Mouse (Mus musculus) gastrocnemius, postnatal 4 days (tissue): Measurements from ENCODE around the gene Cnot3. TPM values are rescaled to one million over a fixed set of nuclear protein-coding genes. Genes with fewer than 3 reads are reported as not detected.
"Not testable (repeated sequence)": the region's sequence is repeated elsewhere in the genome, so short reads cannot be mapped to it uniquely, and the experiment has no call there.

Experiments
- DNase-seq, 2 experiments: peaks; one replicate each; pipeline ENCODE4 v3.0.0; 2021 to 2022; ENCODE audit warnings: low spot score in 2 of 2, mixed read lengths in 2 of 2
- microRNA-seq: library from miRNA; unstranded; fragments of <30 nt; microRNA quantifications from one replicate; pipeline ENCODE4 v1.2.0, GENCODE M21; 2021
- total RNA-seq, 2 experiments: library from RNA; stranded (reverse); gene quantifications; 2 replicates each; pipeline ENCODE4 v1.2.3; 2021

Cnot3 gene
- total RNA-seq, 2 experiments from 2014 or later, result 49.3 to 50.3 TPM

GRCm38 (mm10) chr7:3694076-3694948 lies 49.2 kb downstream of the Cnot3 start:
- peak; percentile 45 to 75 for DNase-seq

- DNase-seq, result not testable (repeated sequence)
These were observed 49.9 kb downstream of the Cnot3 start for GRCm38 (mm10) chr7:3694949-3695305.

- no peak for DNase-seq
These were observed 53.4 kb downstream of the Cnot3 start for GRCm38 (mm10) chr7:3698471-3698870.

GRCm38 (mm10) chr7:3703148-3703878 lies 58.2 kb downstream of the Cnot3 start:
- DNase-seq, result no peak

GRCm38 (mm10) chr7:3703879-3704441 lies 58.9 kb downstream of the Cnot3 start, which contains the start of gene Rps9:
Rps9 (plus strand) TSS chr7:3703993.
- peak; percentile 85 to 97 for DNase-seq

GRCm38 (mm10) chr7:3704475-3704874 lies 59.4 kb downstream of the Cnot3 start:
- no peak for DNase-seq

GRCm38 (mm10) chr7:3705461-3705860 lies 60.4 kb downstream of the Cnot3 start:
- DNase-seq, result not testable (repeated sequence)

- no peak for DNase-seq
These were observed 60.8 kb downstream of the Cnot3 start for GRCm38 (mm10) chr7:3705911-3706310.

GRCm38 (mm10) chr7:3706343-3706934 lies 61.4 kb downstream of the Cnot3 start:
- no peak for DNase-seq

- DNase-seq, result no peak
These were observed 62.0 kb downstream of the Cnot3 start for GRCm38 (mm10) chr7:3707027-3707426.

GRCm38 (mm10) chr7:3707568-3708413 lies 62.7 kb downstream of the Cnot3 start:
- no peak for DNase-seq

GRCm38 (mm10) chr7:3708447-3708980 lies 63.4 kb downstream of the Cnot3 start:
- not testable (repeated sequence) for DNase-seq

- DNase-seq, result no peak
These were observed 63.9 kb downstream of the Cnot3 start for GRCm38 (mm10) chr7:3709000-3709399.

Small RNA genes within 50 kb of the gene (microRNA-seq; reads per million reads assigned to microRNA genes)
- gene Mir3572, result 1.7 reads per million

Other genes starting within 250 kb of the Cnot3 start
- 10 to 100 TPM; 76.0 to 76.4 TPM for gene Cacng6, start 221.1 kb upstream of the Cnot3 start, total RNA-seq
- gene Tarm1, start 142.6 kb upstream of the Cnot3 start, total RNA-seq, result under 1 TPM; 0.32 to 0.52 TPM
- gene Oscar, start 29.1 kb upstream of the Cnot3 start, total RNA-seq, result under 1 TPM; 0.20 to 0.29 TPM
- gene Ndufa3, start 27.9 kb upstream of the Cnot3 start, total RNA-seq, result 100 to 1,000 TPM; 644 to 708 TPM
- gene Tfpt, start 15.3 kb upstream of the Cnot3 start, total RNA-seq, result 10 to 100 TPM; 20.8 to 22.7 TPM
- 10 to 100 TPM; 38.3 to 38.9 TPM for gene Prpf31, start 15.3 kb upstream of the Cnot3 start, total RNA-seq
- gene Leng1, start 20.6 kb downstream of the Cnot3 start, total RNA-seq, result 1 to 10 TPM; 9.8 TPM
- gene Tmc4, start 32.3 kb downstream of the Cnot3 start, total RNA-seq, result 1 to 10 TPM; 2.0 to 3.5 TPM
- gene Tsen34, start 47.6 kb downstream of the Cnot3 start, total RNA-seq, result 10 to 100 TPM; 86.2 to 95.2 TPM
- 10 to 100 TPM; 24.9 to 25.0 TPM for gene Mboat7, start 48.3 kb downstream of the Cnot3 start, total RNA-seq
- gene Rps9, start 58.7 kb downstream of the Cnot3 start, total RNA-seq, result 1,000 to 10,000 TPM in 1 of 2 experiments, 100 to 1,000 TPM in 1; 942 to 1,092 TPM
- 1 to 10 TPM; 1.9 to 2.3 TPM for gene Pirb, start 75.1 kb downstream of the Cnot3 start, total RNA-seq
- gene Gm15448, start 180.4 kb downstream of the Cnot3 start, total RNA-seq, result under 1 TPM; 0.60 to 0.71 TPM
- gene Pira2, start 199.8 kb downstream of the Cnot3 start, total RNA-seq, result under 1 TPM in 1 of 2 experiments, not detected in 1; 0.29 TPM